Mouse (Mus musculus) telencephalon, adult 2 months (tissue): ENCODE data around the gene Fbh1.
"Not testable (repeated sequence)": the region's sequence is repeated elsewhere in the genome, so short reads cannot be mapped to it uniquely, and the experiment has no call there.

Experiments
- DNase-seq: peaks from one replicate; pipeline ENCODE4 v3.0.0-alpha.2; 2011; ENCODE audit warnings: low read depth, low spot score

The Fbh1 gene

DNA sequence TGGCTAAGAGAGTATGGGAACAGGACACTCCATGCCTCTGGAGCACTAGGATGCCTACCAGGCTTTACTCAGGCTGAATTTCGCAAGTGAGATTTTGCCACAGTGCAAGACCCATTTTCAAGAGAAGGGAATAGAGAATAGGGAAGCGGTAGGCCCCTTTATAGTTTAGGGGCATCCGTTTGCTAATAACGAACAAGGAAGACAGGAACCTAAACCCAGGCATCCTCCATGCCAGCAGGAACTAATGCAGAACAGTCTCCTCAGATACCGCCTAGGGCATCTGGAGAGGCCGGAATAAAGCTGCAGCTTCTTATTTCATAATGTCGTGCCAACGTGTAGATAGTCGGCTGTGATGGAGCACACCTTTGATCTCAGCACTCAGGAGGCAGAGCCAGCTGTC lies 54.8 kb downstream of the Fbh1 start:
- DNase-seq = no peak

DNA sequence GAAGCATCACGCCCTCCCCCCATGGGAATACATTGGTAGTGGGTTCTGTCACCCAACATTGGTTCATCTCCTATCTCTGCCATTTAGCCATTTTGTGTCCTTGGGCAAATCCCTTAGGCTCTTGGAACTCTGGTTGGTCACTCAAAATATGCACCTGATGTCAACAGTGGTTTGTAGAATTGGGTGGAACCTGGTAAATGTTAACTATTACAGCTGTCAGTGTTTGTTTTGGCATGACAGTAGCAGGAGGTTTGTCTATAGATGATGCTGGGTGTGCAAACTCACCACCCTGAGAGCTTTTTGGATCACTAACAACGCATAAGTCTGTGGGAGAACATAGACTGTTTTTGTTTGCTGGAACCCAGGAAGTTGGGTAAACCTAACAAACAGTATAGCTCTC lies 58.8 kb downstream of the Fbh1 start:
- DNase-seq = no peak

- peak; percentile 53 for DNase-seq
Measured at GRCm38 (mm10) chr2:11714535-11714934, 62.8 kb downstream of the Fbh1 start.

DNA sequence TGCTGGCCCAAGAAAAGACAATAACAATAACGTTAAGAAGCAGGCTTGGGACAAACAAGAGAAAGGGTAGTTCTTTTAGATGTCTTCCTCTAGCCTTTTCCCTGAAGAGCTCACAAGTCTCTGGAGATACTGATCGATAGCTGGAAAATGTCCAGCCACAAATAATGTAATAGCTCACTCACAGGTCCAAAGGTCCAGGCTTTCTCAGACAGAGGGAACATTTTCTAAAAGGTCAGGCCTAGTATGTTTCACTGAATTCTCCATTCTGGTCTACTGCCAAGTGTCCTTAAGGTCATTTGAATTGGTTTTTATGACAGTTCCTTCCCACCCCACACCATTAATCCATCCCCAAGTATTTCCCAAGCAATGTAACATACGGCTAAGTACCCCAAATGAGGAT lies 64.4 kb downstream of the Fbh1 start:
- DNase-seq = no peak

GRCm38 (mm10) chr2:11712483-11712990 lies 64.8 kb downstream of the Fbh1 start:
- DNase-seq = no peak

DNA sequence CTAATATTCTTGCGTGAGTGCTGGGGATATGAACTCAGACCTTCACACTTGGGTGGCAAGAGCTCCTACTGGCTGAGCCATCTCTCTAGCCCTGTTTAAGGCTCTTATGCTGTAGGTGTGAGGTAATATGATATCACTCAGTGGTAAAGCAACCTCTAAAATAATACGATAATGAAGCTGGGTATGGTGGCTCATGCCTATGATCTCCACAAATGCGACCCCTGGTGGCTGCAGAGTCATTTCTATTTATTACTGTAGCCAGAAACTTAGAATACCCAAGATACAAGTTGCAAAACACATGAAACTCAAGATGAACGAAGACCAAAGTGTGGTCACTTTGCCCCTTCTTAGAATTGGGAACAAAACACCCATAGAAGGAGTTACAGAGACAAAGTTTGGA lies 67.3 kb downstream of the Fbh1 start:
- not testable (repeated sequence) for DNase-seq

- no peak for DNase-seq
Measured at GRCm38 (mm10) chr2:11708538-11708937, 68.8 kb downstream of the Fbh1 start.

DNA sequence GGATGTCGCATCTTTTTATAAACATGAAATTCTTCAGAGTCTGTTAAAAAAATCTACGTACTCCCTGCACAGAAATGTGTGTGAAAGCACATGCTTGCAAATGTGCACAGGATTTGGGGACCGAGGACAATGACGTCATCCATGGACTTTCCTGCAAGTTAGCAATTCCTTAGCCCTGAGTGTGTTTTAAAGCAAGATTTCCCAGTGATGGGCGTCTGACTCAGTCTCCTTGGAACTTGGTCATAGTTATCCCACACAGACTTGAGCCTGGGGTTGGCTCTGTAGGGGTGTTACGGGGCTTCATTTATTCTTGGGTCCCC lies 70.7 kb downstream of the Fbh1 start:
- DNase-seq = peak; percentile 34

DNA sequence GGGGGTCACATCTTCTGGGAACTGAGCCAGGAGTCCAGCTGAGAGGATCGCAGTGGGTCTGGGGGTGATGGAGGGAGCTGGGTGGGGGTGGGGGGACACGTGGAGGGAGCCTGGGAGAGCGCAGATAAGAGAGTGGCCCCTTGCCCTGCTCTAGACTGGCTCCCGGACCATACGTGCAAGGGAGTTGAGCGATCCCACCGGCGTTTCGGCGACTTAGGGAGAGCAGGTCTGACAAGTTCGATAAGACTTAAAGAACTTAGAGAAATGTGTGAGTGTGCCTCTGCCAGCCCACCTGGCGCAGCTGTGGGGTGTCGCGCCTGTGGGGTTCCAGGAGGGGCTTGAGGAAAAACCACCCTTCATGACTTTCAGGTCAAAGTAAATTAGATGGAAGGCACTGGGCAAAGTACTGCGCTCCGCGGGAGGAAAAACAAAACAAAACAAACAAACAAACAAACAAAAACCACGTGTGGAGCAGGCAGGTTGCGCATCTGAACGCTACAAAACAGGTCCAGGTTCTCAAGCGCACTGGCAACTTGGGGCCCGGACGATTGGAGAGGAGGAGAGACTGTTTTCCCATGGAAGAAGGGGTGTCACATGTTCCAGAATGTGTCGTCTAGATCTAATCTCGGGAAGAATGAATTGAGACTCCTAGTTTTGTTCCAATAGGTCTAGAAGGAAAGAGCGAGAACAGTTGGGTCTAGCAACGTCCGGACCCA lies 71.2 kb downstream of the Fbh1 start:
- DNase-seq = no peak

DNA sequence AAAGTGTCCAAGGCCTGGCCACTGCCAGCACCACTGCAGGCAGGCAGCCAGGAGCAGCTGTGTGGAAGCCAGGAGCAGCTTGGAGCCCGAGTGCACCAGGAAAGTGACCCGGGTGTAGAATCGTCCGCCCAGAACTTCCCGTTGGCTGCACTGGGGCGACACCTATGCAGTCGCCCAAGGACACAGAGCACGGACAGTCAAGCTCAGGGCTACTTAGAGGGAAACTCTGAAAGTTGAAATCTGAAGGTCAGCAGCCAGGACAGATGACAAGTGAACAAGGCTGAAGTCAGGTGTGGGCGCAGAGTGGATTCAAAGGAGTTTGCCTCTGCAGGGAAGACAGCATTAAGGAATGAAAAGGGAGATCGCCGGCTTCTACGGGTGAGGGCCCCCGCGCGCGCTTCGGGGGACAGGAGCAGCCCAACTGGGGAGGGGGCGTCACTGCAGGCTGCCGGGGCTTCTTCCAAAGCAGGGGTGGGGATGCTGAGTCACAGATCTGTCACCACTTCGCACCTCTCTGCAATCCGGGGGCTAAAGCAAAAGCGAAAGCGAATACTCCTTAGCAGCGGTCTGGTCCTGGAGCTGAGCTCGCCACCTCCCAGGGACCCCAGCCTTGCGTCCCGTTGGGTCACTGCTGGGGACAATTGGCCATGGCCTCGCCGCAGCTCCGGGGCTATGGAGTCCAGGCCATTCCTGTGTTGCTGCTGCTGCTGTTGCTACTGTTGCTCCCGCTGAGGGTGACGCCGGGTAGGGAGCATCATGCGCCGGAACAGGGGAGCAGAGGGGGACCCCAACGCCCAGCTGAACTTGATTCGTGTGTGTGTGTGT lies 72.0 kb downstream of the Fbh1 start, which contains the start of gene Il15ra:
Gene Il15ra, plus strand, starts transcription at position 90 of the 825 bp plus-strand sequence.
- no peak for DNase-seq

DNA sequence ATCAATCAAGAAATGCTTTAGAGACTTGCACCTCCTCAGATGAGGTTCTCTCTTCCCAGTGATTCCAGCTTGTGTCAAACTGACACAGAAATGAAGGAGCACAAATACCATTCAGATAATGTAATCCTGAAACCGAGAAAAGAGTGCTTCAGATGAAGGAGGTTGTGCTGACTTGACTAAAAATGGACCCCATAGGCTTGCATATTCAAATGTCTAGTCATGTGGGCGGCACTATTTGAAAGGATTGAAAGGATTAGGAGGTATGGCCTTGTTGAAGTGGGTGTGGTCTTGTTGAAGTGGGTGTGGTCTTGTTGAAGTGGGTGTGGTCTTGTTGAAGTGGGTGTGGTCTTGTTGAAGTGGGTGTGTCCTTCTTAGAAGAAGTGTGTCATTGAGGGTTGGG lies 77.5 kb downstream of the Fbh1 start:
- no peak for DNase-seq

DNA sequence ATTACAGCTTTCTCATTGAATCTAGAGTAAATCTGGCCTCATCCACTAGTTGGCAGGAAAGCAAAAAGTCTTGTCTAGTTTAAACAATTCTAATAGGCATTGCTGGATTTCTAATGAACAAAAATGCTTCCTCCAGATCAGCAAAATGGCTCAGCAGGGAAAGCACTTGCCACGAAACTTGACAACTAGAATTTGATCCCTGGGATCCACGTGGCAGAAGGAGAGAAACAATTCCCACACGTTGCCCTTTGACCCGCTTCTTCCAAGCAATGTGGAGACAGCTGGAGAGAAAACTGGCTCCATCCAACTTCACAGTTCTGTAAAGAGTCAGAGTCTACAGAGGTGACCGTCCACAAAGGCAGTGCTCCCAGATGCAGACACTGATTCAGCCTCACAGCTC lies 78.4 kb downstream of the Fbh1 start:
- no peak for DNase-seq

GRCm38 (mm10) chr2:11695867-11696266 lies 81.5 kb downstream of the Fbh1 start:
- no peak for DNase-seq

- DNase-seq = no peak
Measured at GRCm38 (mm10) chr2:11694104-11694503, 83.3 kb downstream of the Fbh1 start.

- DNase-seq = no peak
Measured at GRCm38 (mm10) chr2:11693352-11693751, 84.0 kb downstream of the Fbh1 start.
